Mouse (Mus musculus): ENCODE data around the gene Zfp57.
"Not testable (repeated sequence)": the region's sequence is repeated elsewhere in the genome, so short reads cannot be mapped to it uniquely, and the experiment has no call there.

The Zfp57 gene

GRCm38 (mm10) chr17:36995448-36995847, 5.5 kb upstream of the Zfp57 start:
- no peak for DNase-seq (ENCODE audit: low read depth)

DNA sequence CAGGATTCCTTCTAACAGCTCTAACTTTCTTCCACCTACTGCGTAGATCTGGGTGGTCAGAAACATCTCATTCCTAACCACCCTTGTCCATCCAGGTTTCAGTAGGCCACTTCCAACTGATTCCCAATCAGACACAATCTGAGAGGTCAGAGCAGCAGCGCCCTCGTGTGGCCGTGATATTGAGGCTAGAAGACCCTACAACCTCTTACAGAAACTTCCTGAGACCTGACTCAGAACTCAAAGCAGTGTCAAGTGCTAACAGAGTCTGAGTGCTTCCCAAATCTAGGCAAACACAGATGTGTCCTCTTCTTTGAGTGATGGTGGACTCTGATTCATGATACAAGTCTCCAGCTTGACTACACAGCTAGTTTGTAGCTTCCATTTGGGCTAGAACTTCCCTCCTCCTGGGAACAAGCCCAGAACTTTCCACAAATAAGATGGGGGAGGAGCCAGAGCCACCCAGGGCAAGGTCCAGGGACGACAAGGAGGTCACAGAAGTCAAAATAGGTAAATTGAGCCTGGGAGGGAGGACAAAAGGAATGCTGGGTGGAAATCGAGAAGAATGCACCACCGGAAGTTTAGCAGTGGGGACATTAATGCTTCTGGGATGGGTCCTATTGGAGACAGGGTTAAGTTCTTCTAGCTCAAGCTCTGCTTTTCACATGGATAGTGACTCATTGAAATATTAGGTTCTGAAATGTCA, 3.8 kb upstream of the Zfp57 start:
- peak; percentile 66 for DNase-seq (ENCODE audit: low read depth)

GRCm38 (mm10) chr17:36998477-36998876, 2.5 kb upstream of the Zfp57 start:
- no peak for DNase-seq (ENCODE audit: low read depth)

DNA sequence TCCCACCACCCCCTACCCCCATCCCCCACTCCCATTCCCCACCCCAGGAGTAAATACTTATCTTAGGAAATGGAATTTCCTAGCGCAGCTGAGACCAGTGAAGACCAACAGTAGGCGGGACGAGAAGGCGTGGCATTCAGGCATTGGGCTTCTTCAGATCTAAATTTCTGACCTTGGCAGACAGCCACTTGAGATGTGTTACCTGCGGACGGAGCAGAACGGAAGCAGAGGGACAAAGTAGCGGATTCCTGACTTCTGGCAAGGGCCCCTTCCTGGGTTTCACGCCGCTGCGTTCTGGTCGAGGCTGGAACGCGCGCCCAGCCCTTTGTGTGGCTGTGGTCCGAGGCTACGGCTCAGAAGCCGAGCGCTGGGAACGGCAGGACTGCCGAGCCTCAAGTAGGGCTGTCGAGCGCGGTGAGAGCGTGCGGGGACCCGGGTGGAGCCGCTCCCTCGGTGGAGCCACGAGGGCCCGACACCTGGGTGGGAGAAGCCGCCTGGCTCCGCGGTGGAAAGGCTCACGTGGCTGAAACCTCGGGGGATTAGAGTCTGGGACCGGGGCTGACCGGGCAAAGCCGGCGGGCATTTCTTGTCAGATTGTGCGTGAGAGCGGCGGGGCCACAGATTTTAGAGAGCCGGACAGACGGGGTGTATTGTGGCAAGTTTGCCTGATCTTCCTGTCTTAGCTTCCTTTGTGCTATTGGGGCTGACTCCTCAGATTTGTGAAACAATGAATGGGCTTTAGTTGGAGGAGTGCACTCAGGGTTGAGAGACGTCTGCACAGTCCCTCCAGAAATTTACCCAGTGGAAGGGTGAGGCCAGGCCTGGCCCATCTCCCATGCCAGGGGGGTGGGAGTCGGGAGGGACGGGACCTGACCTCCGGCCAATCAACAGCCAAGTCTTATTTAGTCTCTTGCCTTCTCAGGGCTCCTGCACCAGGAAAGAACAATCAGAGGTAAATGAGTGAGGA, 1.7 kb downstream of the Zfp57 start:
- DNase-seq (ENCODE audit: low read depth) = no peak

DNA sequence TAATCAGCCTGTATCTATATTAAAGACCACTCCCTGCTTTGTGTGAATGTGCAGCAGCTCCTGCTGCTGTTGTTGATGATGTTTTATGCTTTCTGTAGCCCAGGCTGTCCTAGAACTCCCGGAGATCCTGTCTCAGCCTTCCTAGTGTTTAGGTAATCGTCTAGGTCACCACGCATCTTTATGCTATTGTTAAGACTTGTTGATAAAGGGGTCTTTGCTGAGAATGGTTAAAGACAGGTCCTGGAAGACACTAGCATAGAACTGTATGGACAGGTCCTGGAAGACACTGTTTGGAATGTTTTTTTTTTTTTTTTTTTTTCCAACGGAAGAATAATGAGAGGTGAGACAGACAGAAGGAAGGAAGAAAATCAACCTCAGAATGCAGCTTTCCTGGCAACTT, 2.4 kb downstream of the Zfp57 start:
- no peak for DNase-seq (ENCODE audit: low read depth)

DNA sequence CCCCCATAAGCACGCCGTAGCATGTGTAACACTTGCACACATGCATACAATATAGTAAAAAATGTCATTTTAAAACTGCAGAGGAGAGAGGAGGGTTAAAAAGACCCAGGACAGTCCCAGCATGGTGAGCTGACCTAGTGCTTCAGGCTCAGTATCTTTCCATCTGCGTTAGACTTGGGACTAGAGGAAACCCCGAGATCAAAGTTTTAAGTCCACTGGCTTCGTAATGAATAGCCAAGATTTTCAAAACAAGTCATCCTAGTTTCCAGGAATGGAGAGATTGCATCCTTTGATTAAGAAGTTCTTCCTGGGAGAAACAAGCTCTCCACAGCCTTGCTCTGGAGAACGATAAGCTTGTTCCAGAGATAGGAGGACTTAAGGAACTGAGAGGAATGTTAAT, 7.2 kb downstream of the Zfp57 start:
- DNase-seq (ENCODE audit: low read depth) = no peak

GRCm38 (mm10) chr17:37009460-37010042, 8.6 kb downstream of the Zfp57 start:
- DNase-seq (ENCODE audit: low read depth) = no peak

- no peak for DNase-seq (ENCODE audit: low read depth)
Observed at GRCm38 (mm10) chr17:37011719-37012118, 10.8 kb downstream of the Zfp57 start.

DNA sequence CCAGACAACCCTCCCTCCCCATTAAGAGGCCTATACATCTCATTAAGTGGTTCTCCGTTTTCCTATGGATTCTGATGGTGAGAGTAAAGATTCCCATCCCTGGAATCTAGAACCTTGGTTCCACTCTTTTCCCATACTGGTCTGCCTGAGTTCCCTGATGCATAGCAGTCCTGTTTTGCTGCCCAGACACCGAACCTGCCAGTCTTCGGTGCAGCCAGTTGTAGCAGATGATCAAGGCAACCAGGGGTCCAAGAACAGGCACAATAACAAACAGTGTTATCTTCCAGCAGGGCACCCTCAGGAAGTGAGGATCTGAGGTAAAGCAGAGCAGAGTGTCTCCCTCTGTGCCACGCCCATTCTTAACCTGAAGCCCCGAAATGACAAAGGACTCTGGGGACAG, 11.2 kb downstream of the Zfp57 start:
- no peak for DNase-seq (ENCODE audit: low read depth)

GRCm38 (mm10) chr17:37016333-37016732, 15.4 kb downstream of the Zfp57 start:
- no peak for DNase-seq (ENCODE audit: low read depth)

GRCm38 (mm10) chr17:37018328-37018727, 17.4 kb downstream of the Zfp57 start:
- no peak for DNase-seq (ENCODE audit: low read depth)

- DNase-seq (ENCODE audit: low read depth) = not testable (repeated sequence)
Observed at GRCm38 (mm10) chr17:37019242-37019641, 18.3 kb downstream of the Zfp57 start.

- no peak for DNase-seq (ENCODE audit: low read depth)
Observed at GRCm38 (mm10) chr17:37022628-37023576, 21.9 kb downstream of the Zfp57 start, which contains the start of gene Mog. Mog (minus strand) TSS chr17:37023398.

GRCm38 (mm10) chr17:37026425-37026824, 25.5 kb downstream of the Zfp57 start:
- no peak for DNase-seq (ENCODE audit: low read depth)

DNA sequence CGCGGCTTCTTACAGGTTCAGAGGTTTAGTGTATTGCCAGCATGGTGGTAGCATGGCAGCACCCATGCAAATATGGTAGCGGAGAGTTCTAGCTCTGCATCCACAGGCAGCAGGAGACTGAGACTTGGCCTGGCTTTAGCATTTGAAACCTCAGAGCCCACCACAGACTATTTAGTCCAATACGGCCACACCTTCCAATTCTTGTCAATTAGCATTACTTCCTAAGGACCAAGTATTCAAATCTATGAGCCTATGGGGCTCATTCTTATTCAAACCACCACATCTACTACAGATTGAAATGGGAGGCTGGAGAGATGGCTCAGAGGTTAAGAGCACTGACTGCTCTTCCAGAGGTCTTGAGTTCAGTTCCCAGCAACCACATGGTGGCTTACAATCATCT, 26.5 kb downstream of the Zfp57 start:
- no peak for DNase-seq (ENCODE audit: low read depth)

GRCm38 (mm10) chr17:37028212-37028611, 27.2 kb downstream of the Zfp57 start:
- DNase-seq (ENCODE audit: low read depth) = no peak

DNA sequence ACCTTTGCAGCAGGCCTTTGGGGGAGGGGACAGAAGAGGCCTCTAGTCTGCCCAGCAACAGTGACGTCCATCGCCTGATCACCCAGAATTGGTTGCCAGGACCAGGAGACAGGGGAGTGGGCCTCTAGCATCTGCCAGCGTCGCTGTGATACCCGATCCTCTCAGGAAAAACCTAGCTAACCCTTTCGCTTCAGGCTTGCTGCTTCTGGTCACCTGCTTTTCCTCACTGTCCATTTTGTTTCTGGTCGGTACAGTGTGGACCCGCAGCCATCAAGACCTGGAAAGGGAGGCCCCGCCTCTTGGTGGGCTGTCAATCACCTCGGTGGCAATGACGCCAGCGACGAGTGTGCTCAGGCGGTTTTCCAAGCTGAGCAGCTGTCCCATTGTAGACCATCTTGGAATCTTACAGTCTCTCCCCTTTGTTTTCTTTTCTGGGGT, 27.7 kb downstream of the Zfp57 start:
- peak; percentile 67 for DNase-seq (ENCODE audit: low read depth)

DNA sequence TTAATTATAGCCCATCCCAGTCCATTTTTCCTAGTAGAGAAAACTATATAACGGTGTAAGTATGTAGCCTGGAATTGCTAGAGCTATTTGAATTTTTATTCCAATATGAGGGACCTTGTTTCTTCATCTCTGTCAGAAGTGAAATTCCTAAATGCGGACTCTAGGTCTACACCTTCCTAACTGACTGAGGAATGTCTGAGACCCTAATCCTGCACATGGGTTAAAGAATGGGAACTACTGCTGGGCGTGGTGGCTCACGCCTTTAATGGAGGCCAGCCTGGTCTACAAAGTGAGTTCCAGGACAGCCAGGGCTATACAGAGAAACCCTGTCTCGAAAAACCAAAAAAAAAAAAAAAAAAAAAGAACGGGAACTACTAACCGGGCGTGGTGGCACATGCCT, 28.2 kb downstream of the Zfp57 start:
- DNase-seq (ENCODE audit: low read depth) = no peak

DNA sequence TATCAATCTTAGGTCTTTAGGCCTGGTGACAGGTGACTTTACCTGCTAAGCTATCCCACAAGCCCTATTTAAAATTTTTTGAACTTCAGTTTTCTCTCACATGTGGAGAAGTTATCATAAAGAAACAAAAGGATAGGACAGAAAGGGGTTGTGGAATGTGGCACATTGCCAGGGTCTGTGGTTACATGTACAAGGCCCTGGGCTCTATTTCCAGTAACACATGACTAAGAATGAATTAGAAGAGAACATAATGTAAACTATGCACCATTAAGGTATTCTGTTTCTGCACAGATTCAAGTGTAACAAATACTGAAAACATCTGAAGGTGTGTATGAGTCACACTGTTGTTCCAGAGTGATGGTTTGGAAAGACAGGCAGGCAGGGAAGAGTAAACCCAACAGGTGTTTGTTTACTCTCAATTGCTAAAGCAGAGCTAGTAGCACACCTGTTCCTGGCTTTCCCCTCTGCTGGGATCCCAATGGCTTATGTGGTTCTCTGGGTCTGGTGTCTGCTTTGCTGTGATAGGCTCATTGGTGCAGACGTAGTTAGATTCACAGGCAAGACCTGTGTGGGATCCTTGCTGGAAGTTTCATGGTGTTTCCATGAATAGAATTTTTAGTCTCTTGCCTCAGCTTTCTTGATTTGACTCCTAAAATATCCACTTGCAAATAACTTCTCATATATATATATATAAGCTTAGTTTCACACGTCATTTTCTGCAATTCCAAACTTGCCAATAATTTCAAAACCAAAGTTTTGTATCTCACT, 38.3 kb downstream of the Zfp57 start:
- no peak for DNase-seq (ENCODE audit: low read depth)

DNA sequence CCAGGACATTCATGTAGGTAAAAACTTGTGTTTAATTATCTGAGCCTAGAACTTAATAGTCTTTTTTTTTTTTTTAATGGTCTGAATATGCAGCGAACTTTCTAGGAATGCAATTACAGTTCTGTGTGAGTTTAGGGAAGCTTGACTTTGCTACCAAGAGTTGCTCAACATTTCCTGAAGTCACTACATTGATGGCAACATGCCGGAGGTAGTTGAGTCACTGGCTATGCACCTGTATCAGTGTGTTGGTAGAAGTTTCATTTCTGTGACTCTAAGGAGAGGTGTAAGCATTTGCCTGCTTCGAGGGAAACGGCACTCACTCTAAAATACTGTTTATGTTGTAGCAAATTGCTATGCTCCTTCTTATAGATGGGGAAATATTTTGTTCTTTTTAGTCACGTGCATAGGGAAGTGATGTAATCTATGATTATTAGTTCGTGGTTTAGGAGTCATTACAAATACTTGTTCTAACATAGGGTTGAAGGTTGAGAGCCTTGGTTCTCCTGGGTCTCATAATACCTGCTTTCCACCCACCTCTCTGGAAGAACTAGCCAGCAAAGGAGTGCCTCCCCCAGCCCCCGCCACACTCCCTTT, 43.8 kb downstream of the Zfp57 start:
- DNase-seq (ENCODE audit: low read depth) = no peak

Measured in c-Kit-positive CD71-negative TER-119-negative erythroid progenitor cells, embryonic 14.5 days (primary cell).